Mouse (Mus musculus): Measurements from ENCODE around the gene Gabbr2. TPM values are rescaled to one million over a fixed set of nuclear protein-coding genes. Genes with fewer than 3 reads are reported as not detected.

The Gabbr2 gene
- under 1 TPM; 0.17 to 0.24 TPM for total RNA-seq (2021)
- 0.07 and 0.22 TPM in 2 replicates for polyA plus RNA-seq (2012; rRNA removed)
- long read RNA-seq: 0 reads

DNA sequence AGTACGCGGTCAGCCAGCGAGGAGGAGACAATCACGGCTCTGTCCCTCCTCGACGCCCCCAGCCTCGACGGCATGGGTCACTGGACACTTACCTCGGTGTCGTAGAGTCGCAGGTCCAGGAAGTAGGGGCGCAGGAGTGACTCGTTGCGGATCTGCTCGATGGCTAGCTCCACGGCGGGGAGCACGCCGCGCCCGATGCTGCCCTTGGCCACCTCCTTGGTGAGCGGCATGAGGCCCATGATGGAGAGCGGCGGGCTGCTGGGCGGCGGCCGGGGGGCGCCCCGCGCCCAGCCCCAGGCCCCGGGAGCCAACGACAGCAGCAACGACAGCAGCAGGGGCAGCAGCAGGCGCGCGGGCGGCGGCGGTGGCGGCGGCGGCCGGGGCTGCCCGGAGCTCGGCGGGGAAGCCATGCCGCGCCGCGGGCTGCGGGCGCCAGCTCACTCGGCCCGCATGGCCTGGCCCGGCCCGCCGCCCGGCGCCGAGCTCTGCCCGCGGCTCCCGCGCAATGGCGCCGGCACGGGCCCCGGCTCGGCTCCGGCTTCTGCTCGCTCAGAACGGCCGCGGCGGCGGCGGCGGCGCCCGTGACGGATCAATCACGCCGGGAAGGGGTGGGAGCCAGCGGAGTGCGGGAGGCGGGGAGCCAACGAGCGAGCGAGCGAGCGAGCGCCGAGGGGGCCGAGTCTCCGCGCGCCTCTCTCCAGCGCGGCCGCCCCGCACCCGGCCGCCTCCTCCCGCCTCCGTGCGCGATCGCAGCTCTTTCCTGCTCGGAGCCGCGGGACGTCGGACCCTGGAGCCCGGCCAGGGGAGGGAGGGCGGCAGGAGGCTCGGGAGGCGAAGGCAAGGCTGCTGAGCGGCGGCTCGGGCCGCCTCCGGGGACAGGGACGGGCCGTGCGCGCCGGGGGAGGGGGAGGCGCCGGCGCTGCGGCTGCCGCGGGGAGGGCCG lies at the start of gene Gabbr2:
Gabbr2 (minus strand) TSS at position 858 of the 943 bp plus-strand sequence.
- DNase-seq: peak; percentile 38

DNA sequence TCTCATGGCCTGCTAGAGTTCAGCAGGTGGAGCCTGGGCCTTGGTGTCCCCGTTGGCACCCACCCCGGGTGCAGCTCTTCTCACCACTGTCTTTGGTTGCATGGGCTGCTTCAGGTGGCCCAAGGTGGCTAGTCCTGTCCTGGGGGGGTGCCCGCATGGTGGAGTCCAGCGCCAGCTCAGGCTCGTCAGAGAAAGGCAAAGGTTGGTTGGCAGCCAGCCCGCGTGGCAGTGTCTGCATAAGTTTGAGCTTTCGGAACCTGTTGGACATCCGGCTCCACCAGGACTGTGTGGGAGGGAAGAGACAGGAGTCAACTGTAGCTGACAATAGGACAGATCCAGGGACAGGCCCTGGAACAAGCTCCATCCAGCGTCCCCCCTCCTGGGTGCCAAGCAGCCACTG lies 47.9 kb upstream of the Gabbr2 start:
- no peak for DNase-seq

DNA sequence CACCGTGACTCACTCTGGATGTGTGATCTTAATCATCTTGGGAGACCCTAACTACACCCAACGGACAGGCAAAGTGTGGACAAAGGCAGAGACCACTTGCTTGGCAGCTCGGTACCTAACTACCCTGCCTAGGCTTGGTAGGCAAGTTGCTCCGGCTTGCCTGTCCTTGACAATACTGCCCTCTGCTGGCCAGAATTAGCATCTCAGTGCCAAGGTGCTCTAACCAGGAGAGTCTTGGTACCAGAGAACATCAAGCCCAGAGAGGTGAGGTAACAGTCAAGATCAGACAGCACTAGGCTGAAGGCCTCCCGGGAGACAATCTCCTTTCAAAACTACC lies 45.6 kb upstream of the Gabbr2 start:
- DNase-seq: peak; percentile 57

DNA sequence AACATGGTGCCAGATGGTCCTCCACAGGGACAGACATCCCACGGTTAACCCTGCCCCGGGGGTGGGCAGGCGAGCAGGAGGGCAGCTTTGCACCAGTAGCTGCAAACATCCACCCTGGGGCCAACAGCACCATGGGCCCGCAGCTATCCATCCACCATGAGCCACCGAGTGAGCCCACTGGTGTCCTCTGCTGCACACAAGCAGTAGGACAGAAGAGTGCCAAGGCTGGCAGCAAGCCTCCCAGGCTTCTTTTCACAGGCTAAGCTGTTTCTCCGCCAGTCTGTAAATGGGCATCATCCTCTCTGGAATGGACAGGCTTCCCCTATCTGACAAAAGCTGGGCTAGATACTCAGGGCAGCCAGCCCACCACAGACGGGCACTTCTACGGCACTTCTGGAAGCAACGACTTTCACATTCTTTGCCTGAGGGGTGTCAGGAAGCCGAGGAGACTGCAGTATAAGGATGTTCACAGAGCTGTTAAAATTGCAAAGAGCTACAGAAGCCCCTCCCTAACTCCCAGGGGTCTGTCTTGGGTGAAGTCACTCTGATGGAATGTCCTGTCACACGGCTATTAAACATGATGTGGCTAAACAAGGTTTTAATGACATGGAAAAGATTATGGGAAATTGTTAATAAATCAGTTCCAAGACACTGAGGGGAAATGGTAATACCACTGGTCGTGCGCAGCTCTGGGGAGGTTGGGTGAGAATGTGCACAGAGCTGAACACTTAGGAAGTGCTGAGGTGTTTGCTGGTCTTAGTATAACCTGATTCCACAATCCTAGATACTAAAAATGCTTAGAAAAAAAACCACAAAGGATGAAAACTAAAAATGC lies 45.0 kb upstream of the Gabbr2 start:
- DNase-seq: no peak

DNA sequence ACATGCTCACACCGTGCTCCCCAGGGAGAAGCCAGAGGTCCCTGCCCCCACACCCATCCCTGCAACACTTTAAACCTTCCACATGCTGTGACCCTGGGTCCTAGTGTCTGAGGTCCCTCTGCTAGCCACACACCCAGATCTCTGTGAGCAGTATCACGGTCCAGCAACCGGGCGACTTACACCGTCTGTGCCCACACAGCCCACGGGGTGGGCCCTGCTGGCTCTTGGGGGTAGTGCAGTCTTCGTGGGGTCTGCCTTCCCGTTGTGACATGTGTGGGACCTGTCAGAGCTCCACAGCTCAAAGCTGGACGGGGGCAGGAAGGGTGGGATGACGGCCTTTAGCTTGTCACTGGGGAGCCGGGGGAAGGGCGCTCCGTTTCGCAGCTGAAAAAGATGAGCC lies 43.9 kb upstream of the Gabbr2 start:
- DNase-seq: no peak

DNA sequence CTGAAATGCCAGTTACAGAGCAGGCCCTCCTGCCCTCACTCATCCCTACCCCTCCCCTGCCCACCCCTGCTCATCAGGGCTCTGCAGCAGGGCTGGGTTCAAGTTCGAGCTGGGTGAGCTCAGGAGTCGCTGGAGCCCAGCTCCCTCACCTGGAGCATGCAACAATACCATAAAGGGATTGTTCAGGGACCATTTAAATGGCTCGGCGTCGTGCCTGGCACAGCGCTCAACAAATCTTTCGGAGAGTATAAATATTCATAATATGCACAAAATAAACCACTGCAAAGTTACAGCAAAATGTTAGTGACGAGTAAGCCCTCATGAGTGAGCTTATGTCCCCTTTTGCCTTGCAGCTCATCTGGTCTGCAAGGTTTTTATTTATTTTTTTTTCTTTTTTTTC lies 40.5 kb upstream of the Gabbr2 start:
- DNase-seq: no peak

DNA sequence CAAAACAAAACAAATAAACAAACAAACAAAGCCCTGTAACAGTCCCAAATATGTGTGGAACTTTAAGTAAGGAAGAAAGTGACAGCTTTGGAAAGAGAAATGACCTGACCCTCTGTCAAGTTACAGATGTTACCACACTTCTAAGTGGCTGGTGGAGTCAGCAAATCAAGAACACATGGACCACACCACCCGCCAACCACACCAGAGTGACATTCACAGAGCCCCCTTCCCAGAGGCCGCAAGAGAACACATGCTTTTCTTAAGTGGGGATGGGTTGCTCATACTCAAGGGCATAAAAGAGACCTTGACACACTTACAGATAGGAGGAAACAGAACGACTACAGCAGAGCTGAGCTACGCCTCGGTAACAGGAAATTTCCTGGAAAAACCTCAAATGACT lies 37.1 kb upstream of the Gabbr2 start:
- no peak for DNase-seq

DNA sequence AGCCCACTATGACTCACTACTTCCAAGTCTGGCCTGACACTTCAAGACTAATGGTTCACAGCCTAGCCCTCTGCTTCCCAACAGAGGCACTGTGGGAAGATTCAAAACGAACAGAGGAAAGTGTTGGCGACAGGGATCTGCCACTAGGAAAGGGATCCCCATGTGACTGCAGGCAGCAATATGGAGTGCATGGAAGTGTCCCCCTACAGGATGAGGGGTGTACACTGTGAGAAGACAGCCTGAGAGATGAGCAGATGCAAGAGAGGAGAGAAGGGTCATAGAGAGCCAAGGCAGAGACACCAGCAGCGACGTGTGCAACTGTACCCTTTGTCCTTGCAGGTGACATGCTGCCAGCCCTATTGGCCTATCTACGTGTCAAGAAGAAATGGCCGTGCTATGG lies 32.3 kb upstream of the Gabbr2 start:
- DNase-seq: no peak

DNA sequence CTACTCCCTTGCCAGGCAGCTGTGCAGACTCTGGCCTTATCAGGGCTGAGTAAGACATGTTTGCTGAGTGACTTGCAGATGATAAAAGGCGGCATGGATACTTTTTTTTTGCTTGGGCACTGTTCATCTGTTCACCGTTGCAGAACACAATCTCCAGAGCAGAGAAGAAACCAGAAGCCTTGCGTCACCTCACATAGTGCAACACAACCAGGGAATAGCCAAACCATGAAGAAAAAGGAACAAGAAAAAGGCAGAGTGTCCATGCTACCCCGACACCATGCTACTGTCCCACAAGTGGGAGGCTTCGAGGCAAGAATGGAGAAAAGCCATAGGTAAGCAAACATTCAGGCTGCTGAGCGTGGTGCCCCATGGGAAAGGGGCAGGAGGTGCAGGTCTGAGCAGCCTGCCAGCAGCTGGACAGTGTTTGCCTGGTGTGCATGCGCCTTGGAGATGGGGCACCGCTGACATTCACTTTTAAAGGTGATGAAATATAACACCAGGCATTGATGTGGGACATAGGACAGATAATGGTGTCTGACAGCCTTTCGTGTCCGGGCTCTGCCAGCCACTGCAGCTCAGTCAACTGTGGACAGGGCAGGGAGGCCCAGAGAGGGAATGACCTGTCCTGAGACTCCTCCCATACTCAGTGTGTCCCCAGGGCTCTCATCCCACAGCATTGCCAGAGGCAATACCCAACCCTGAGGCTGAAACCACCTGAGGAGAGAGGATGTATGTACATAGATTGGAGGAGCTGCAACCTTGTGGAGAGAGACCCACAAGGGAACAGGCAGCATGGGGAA lies 31.3 kb upstream of the Gabbr2 start:
- no peak for DNase-seq

DNA sequence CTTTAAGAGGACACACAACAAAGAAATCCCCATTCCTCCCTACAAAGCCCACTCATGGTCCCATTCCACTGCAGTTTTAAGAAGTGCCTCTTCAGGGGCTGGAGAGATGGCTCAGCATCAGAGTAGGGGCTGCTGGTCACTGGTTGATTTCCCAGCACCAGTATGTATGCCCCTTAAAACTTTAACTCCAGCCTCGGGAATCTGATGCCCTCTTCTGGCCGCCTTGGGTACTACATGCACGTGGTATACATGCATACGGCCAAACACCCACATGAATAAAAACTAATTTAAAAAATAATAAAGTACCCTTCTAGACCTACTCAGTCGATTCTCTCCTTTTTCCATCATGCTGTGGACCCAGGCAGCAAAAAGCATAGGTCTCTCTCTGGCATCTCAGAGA lies 28.9 kb upstream of the Gabbr2 start:
- DNase-seq: peak; percentile 54

DNA sequence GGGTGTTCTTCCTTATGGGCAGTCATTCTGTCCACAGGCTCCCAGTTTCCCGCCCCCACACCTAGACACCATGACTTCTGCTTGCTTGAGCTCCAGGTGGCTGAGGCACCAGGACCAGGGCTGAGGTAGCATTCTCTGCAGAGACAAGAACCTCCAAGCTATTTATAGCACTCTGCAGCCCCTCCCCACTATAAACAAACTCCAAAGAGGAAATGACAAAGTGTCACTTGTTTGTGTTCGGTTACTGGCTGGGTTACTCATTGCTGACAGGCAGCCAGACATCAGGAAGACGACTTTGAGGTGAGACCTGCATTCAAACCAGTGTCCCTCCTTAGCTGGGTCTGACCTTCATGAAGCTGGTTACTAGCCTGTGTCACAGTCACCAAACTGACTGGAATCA lies 23.5 kb upstream of the Gabbr2 start:
- DNase-seq: no peak

DNA sequence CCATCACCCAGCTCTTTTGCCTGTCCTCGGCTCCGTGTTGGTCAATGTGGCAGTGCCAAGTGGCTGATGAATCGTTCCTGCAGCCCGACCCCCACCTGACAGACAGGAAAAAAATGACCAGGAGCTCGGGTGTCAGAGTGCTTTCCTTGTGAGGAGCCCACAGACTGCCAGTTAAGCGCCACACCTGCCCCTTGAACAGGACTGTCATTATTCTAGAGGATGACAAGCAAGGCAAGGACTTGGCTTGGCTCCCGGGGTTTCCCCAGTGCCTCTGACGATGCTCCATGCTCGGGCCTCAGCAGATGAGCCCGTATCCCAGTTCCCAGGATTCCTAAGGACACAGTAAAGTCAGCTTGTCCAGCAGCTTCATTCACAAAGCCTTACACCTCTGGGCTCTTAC lies 20.8 kb upstream of the Gabbr2 start:
- DNase-seq: peak; percentile 44

DNA sequence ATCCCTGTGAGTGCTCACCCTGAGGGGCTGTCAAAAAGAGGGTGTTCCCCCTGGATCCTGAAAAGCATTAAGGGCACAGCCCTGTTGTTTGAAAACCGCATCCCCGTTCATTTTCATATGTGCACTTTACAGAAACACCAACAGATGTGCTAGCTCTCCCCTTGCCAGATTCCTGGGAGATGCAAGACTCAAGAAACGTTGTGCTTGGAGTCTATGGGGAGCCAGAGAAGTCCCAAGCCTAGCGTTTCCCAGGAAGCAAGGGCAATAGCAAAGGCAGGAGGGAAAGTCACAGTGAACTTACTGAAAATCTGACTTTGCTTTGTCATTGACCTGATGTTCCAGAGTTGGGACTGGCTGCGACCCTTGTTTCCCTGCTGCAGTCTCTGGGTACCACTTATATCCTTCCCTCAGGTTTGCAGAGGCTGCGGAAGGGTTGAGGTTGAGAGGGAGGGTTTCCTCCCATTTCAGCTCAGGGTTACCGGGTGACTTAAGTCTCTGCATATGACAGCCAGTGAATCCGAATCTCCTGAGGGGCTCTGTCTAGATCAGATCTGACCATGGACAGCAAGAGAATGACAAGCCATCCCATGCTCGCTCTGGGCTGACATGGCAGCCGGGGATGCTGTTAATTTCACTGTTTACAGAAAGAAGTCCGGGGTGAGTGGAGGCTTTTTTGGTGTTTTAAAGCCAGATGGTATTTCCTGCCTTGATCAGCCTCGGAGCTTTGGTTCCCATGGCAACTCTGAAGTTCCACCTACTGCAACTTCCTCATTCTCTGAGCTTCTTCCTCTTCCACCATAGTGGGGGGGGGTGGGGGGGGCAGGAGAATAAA lies 18.9 kb upstream of the Gabbr2 start:
- no peak for DNase-seq

DNA sequence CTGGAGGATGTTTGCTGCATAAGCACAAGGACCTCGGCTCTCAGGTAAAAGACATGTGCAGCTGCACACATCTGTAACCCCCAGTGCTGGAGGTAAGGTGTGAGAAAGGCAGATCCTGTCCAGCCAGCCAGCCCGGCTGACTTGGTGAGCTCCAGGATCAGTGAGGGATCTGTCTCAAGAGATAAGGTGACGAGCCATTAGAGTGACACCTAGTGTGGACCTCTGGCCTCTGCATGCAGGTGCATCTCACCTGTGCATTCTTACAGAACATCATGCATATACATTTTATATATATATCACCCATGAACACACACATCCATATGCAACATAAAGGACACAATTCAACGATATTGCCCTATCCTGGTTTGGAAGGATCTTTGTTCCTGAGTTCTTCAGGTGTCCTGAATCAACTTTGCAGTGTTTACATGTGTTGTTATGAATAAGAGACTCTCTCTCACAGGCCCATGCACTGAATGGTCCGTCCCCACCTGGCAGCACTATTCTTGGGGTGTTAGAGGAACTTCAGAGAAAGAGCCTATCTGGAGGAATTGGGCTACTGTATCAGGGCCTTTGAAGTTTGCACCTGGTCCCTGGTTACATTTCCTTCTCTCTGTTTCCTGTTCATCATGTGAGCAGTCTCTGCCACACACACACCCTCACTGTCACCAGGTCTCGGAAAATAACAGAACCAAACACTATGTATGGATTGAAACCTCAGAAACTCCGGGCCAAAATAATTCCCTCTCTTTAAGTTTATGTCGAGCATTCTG lies 9.1 kb upstream of the Gabbr2 start:
- DNase-seq: no peak

DNA sequence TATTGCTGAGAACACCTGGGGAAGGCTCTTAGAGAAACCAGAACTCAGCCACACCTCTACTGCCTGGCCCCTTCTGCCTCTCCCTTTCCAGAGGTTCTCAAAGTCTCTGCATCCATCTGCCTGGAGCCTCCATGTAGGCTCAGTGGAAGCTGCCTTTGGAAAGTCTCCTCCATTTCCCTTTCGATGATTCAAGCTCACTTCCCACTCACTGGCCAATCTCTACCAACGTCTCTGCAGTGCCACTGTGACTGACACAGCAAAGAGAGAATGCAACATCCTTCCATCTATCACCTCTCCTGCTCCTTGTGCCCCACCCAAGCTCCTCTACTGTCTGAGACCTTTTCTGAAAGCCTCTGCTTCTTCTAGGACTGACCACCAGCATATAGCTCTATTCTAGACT lies 6.3 kb upstream of the Gabbr2 start:
- no peak for DNase-seq

DNA sequence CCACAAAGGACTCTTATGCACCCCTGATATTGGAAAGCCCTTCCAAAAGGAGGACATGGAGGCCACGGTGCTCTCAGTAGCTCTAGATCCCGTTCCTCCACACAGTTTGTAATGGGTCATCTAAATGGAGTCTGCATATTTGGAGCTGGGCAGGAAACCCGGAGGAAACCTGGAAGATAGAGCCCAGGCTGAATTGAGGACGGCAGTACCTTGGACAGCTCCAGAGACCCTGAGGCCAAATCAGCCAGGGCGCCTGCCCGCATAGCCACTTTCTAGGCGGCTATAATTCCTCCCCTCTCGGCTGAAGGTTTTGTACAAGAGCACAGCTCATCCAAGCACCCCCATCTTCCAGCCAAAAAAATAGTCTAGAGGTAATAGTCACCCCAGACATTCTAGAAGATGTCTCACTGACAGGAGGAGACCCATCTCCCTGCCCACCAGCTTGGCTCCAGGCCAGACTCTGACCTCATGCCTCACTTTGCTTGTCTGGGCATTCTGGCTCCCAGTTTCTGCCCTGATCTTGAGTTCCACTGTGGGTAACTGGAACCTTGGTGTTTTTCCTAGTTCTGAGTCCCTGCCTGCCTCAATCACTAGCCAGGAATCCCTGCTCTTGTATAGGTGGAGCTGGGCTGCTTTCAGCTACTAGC lies 1.3 kb upstream of the Gabbr2 start:
- DNase-seq: peak; percentile 42

DNA sequence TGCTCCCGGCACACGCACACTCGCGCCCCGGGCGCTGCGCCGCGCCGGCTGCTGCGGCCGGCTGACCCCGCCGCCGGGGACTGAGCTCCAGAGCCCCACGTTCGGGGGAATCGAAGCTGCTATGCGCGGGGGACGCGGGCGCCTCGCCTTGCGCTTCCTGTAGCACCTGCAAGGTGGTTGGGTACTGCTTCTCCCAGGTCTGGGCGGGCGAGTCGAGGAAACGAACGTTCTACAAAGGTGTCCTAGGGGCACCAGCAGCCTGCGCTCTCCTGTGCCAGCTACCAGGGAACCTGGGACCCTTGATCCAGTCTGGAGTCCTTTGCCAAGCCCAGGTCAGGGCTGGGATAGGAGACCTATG lies 265 bp upstream of the Gabbr2 start:
- peak; percentile 5 for DNase-seq

DNA sequence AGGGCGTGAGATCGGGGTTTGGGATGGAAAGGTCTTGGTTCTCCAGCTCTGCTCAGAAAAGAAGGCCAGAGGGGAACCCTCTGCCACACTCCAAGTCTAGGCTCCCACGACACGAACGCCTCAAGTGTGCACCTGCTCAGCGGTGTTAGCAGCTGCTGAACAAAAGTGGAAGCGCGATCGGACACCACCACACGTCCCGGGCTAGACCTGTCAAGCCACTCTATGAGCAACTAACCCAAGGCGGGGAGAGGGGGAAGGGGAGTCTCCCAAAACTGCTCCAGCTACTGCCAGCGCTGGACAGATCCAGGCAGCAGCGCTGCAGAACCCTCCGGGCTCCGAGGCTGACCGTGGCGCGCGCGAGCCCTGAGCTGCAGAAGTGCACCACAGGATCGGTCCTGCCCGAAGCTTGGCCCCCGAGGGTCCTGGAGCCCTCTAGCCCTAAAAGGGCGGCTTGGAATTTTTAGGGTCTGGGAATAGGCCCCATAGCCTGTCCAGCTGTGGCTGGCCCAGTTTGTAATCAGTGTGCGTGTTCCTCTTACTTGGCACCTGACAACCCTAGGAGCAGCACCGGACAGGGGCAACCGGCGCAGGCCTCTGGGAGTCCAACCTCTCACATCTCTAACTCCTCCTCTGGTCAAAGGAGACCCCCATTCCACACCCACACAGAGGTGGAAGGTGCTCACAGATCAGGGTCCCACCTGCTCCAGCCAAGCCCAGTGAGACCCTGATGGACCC lies 1.2 kb downstream of the Gabbr2 start:
- DNase-seq: peak; percentile 17

DNA sequence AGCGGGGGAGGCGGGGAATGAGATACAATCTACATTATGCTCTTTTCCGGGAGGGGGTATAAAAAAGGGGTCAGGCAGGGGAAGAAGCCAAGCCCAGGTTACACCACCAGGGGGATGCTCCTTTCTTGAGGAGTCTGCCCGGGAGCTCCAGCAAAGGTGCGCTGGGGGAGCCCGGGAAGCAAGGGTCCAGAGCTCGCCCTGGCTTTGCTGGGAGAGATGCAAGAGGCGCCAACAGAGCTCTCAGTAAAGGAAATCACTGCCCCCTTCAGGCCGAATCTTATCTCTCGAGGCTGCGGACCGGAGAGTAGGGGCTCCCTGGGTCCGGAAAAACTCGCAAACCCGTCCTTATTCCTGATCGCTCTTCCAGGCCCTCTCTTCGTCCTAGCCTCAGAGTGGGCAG lies 1.8 kb downstream of the Gabbr2 start:
- peak; percentile 11 for DNase-seq
